Mouse (Mus musculus): ENCODE data around the gene Gdpd5. TPM values are rescaled to one million over a fixed set of nuclear protein-coding genes. Genes with fewer than 3 reads are reported as not detected.

The Gdpd5 gene
- polyA plus RNA-seq, 1 experiment from 2014 or later = 13.9 TPM

GRCm38 (mm10) chr7:99474836-99475561, 93.8 kb downstream of the Gdpd5 start:
- no peak for TF ChIP-seq CTCF (IDR thresholded peaks at IDR 0.05)
- no peaks in the 10 kb centered on the region for H3K27me3 ChIP-seq
- no peak for ATAC-seq
- POLR2A ChIA-PET = no interaction called here
- DNase-seq (ENCODE audit: low read depth, low spot score) = no peak
- in situ Hi-C loops (cut with MboI; ENCODE audit: low pct_unique_long_range_greater_than_20kb) = no loop called here
- CTCF ChIA-PET = no interaction called here

GRCm38 (mm10) chr7:99475562-99475911, 94.3 kb downstream of the Gdpd5 start:
- ChIA-PET POLR2A (no interaction called here), CTCF (interaction anchor here (1.3 kb wide), 1 partner anchor 25 kb away, joined by 3 read pairs; no protein-coding TSS in a partner anchor)

DNA sequence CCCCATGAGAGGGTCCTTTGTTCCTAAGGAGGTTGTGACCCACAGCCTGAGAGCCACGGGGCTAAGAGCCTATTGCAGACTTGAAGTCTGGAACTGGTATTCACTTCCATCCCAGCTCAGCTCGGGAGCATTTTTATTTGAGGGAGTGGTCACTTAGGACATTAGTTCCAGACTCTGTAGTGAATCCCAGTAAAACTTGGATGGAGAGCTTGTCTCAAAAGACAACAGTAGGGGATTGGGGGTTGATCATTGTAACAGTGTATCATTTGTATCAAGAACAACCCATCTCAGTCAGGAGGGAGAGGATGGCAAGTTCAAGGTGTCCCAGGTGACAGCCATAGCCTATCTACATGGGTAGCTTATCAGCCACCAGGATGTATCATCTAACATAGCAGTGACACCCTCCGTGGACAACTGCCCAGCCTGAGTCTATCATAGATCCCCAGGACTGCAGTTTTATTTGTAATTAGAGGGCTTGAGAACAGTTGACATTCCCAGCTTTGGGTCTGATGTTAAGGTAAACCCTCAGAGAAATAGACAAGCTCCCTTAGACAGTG, 95.4 kb downstream of the Gdpd5 start:
- CTCF ChIA-PET = interaction anchor here (1.0 to 1.3 kb wide), 2 partner anchors 26 to 102 kb away, joined by 3 read pairs; no protein-coding TSS in a partner anchor
- DNase-seq (ENCODE audit: low read depth, low spot score) (no peak), ATAC-seq (no peak)
- H3K27me3 ChIP-seq = no peaks in the 10 kb centered on the region
- POLR2A ChIA-PET = no interaction called here
- no peak for TF ChIP-seq CTCF (IDR thresholded peaks at IDR 0.05)
- in situ Hi-C loops (cut with MboI; ENCODE audit: low pct_unique_long_range_greater_than_20kb) = no loop called here

More at GRCm38 (mm10) chr7:99475562-99475911, 94.3 kb downstream of the Gdpd5 start:
- no peak for TF ChIP-seq CTCF (IDR thresholded peaks at IDR 0.05)
- H3K27me3 ChIP-seq = no peaks in the 10 kb centered on the region
- no peak for ATAC-seq
- no peak for DNase-seq (ENCODE audit: low read depth, low spot score)
- in situ Hi-C loops (cut with MboI; ENCODE audit: low pct_unique_long_range_greater_than_20kb) = no loop called here

DNA sequence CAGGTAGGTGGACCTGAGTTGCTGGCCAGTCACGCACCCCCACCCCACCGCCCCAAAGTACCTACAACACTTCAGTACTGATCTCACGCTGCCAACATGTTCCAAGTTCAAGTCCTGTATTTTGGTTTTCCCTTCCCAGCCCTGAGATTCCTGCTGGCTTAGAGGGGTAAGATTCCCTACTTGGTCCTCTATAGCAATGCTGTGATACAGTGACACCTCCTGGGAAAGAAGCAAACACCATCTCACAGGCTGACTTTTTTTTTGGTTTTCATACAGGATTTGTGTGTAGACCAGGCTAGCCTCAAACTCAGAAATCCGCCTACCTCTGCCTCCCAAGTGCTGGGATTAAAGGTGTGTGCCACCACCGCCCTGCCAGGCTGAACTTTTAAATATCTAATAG, 96.0 kb downstream of the Gdpd5 start:
- CTCF ChIA-PET = interaction anchor here (1.0 kb wide), 1 partner anchor 102 kb away, joined by 3 read pairs; no protein-coding TSS in a partner anchor
- H3K27me3 ChIP-seq = no peaks in the 10 kb centered on the region
- no peak for TF ChIP-seq CTCF (IDR thresholded peaks at IDR 0.05)
- in situ Hi-C loops (cut with MboI; ENCODE audit: low pct_unique_long_range_greater_than_20kb) = no loop called here
- ATAC-seq = no peak
- POLR2A ChIA-PET = no interaction called here
- DNase-seq (ENCODE audit: low read depth, low spot score) = no peak

GRCm38 (mm10) chr7:99482637-99483036, 101.4 kb downstream of the Gdpd5 start:
- ATAC-seq (no peak), DNase-seq (ENCODE audit: low read depth, low spot score) (no peak)
- no peak for TF ChIP-seq CTCF (IDR thresholded peaks at IDR 0.05)
- H3K27me3 ChIP-seq = no peaks in the 10 kb centered on the region
- POLR2A ChIA-PET = no interaction called here
- in situ Hi-C loops (cut with MboI; ENCODE audit: low pct_unique_long_range_greater_than_20kb) = loop anchor here (10.0 kb wide), 1 partner anchor 372 kb away; the partner anchor contains the start of gene Xrra1
- CTCF ChIA-PET = no interaction called here

DNA sequence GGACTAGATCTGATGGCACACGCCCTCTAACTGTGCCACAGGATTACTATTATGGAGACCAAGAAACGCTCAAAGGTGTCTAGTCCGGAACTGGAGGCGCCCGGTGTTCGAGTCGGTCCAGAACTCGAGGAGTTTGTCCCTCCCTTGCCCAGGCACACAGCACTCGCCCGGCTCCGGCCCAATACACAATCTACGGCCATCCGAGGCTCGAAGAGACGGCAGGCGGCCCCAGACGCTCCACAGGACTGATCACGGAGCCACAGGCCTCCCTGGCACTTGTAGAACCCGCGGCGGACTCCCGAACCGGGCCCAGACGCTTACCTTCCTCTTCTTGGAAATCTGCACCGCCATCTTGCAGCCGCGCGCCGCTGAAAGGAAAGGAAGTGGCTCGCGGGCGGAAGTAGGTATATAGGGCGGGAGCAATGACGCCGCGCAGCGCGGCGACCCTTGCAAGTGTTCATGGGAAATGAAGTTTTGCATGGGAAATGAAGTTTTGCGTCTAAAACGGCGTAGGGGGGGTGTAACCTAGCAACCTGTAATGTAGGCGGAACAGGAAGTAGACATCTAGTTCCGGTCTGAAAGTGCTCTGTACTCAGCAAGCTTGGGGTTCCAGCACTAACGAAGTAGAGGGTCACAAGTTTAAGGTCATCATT, 102.2 kb downstream of the Gdpd5 start, which contains the start of gene Rps3:
Gene Rps3, minus strand, starts transcription at position 468 of the 653 bp plus-strand sequence.
- ATAC-seq (peak; percentile 73), DNase-seq (ENCODE audit: low read depth, low spot score) (no peak)
- no peak for TF ChIP-seq CTCF (IDR thresholded peaks at IDR 0.05)
- ChIA-PET CTCF (no interaction called here), POLR2A (interaction anchor here (0.6 to 0.7 kb wide), 2 partner anchors 130 to 136 kb away, joined by 3 to 6 read pairs; no protein-coding TSS in a partner anchor)
- no peaks in the 10 kb centered on the region for H3K27me3 ChIP-seq
- in situ Hi-C loops (cut with MboI; ENCODE audit: low pct_unique_long_range_greater_than_20kb) = loop anchor here (10.0 kb wide), 1 partner anchor 371 kb away; the partner anchor contains the start of gene Xrra1

GRCm38 (mm10) chr7:99483924-99484319, 102.7 kb downstream of the Gdpd5 start:
- ChIA-PET CTCF (no interaction called here), POLR2A (interaction anchor here (0.6 to 0.7 kb wide), 2 partner anchors 130 to 137 kb away, joined by 3 to 6 read pairs; no protein-coding TSS in a partner anchor)
- no peak for DNase-seq (ENCODE audit: low read depth, low spot score)
- in situ Hi-C loops (cut with MboI; ENCODE audit: low pct_unique_long_range_greater_than_20kb) = loop anchor here (10.0 kb wide), 1 partner anchor 371 kb away; the partner anchor contains the start of gene Xrra1
- ATAC-seq = no peak
- no peak for TF ChIP-seq CTCF (IDR thresholded peaks at IDR 0.05)
- H3K27me3 ChIP-seq = no peaks in the 10 kb centered on the region

GRCm38 (mm10) chr7:99484679-99485078, 103.5 kb downstream of the Gdpd5 start:
- ChIA-PET POLR2A (no interaction called here), CTCF (no interaction called here)
- H3K27me3 ChIP-seq = no peaks in the 10 kb centered on the region
- DNase-seq (ENCODE audit: low read depth, low spot score) (no peak), ATAC-seq (no peak)
- in situ Hi-C loops (cut with MboI; ENCODE audit: low pct_unique_long_range_greater_than_20kb) = loop anchor here (10.0 kb wide), 1 partner anchor 370 kb away; the partner anchor contains the start of gene Xrra1
- TF ChIP-seq CTCF (IDR thresholded peaks at IDR 0.05) = no peak

- ChIA-PET POLR2A (no interaction called here), CTCF (interaction anchor here (2.1 kb wide), 1 partner anchor 10 kb away, joined by 7 read pairs; no protein-coding TSS in a partner anchor)
- H3K27me3 ChIP-seq = no peaks in the 10 kb centered on the region
- in situ Hi-C loops (cut with MboI; ENCODE audit: low pct_unique_long_range_greater_than_20kb) = loop anchor here (10.0 kb wide), 1 partner anchor 365 kb away; the partner anchor contains the start of gene Xrra1
- TF ChIP-seq CTCF (IDR thresholded peaks at IDR 0.05) = no peak
- DNase-seq (ENCODE audit: low read depth, low spot score) = no peak
- ATAC-seq = no peak
Observed at GRCm38 (mm10) chr7:99489708-99490107, 108.5 kb downstream of the Gdpd5 start.

GRCm38 (mm10) chr7:99499128-99499527, 117.9 kb downstream of the Gdpd5 start:
- ATAC-seq (no peak), DNase-seq (ENCODE audit: low read depth, low spot score) (no peak)
- ChIA-PET POLR2A (no interaction called here), CTCF (interaction anchor here (0.8 to 3.8 kb wide), 7 partner anchors 10 to 211 kb away, joined by 3 to 30 read pairs (median 7); no protein-coding TSS in a partner anchor)
- TF ChIP-seq CTCF (IDR thresholded peaks at IDR 0.05) = no peak
- in situ Hi-C loops (cut with MboI; ENCODE audit: low pct_unique_long_range_greater_than_20kb) = no loop called here
- H3K27me3 ChIP-seq = no peaks in the 10 kb centered on the region

Data from Patski (cell line).